Mouse (Mus musculus) MEL (cell line): ENCODE results near the gene 1700034J05Rik.

ENCODE experiments used
- CHD2 ChIP-seq: IDR thresholded peaks from 2 replicates; pipeline ENCODE4 v1.6.1; 2011; ENCODE audit warnings: low read length, improper control_type of control experiment
- CTCF ChIP-seq, 3 experiments: IDR thresholded peaks in 2 of 3; conservative IDR thresholded peaks in 1 of 3; 2 replicates each; pipeline ENCODE4 v1.5.1; 2011 to 2012; ENCODE audit warnings: low read length in 3 of 3, low read depth in 2 of 3, mild to moderate bottlenecking in 2 of 3, improper control_type of control experiment in 1 of 3, inconsistent platforms in 1 of 3, mixed read lengths in 1 of 3, moderate library complexity in 1 of 3; ENCODE audit not compliant: control insufficient read depth in 1 of 3, insufficient read depth in 1 of 3, poor library complexity in 1 of 3, severe bottlenecking in 1 of 3
- HCFC1 ChIP-seq: IDR thresholded peaks from 2 replicates; pipeline ENCODE4 v1.6.1; 2012; ENCODE audit warnings: low read depth, mild to moderate bottlenecking, inconsistent platforms, low read length, improper control_type of control experiment, moderate library complexity

DNA sequence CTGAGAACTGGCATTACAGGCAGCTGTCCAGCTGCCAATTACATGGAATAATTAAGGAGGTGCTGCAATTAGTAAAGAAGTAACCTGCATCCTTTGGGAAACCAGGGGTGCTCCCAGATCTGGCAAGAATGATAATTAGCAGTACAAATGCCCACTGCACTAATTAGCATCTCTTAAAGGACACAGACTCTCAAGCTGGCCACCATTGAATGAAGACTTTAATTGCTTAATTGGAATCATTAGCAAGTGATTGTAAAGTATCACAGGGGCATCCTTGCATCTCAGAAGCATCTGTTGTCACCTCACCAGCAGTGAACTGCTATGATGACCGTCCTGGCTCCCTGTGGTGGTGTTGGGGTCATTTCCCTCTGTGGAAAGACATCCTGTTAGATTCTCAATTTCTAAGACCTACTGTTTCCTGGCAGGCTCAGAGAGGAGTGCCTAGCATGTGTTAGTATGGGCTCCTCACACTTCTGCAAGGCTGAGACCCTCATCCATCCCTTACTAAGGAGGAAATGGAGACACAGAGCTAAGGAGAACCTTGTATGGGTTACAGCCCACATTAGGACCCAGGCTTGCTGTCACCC lies 27.1 kb upstream of the 1700034J05Rik start:
- TF ChIP-seq CHD2 (no peak), HCFC1 (no peak), CTCF (IDR thresholded peaks at IDR 0.05 in 2 of 3, conservative IDR thresholded peaks at IDR 0.05 in 1 of 3; ENCODE audit: control insufficient read depth in 1 of 3, insufficient read depth in 1 of 3, low read depth in 2 of 3, low read length in 3 of 3, poor library complexity in 1 of 3, severe bottlenecking in 1 of 3) (no peak)
